Mouse (Mus musculus): ENCODE results near the gene Agtpbp1. TPM values are rescaled to one million over a fixed set of nuclear protein-coding genes. Genes with fewer than 3 reads are reported as not detected.

Agtpbp1 gene
- polyA plus RNA-seq, 1 experiment, result 19.2 TPM

DNA sequence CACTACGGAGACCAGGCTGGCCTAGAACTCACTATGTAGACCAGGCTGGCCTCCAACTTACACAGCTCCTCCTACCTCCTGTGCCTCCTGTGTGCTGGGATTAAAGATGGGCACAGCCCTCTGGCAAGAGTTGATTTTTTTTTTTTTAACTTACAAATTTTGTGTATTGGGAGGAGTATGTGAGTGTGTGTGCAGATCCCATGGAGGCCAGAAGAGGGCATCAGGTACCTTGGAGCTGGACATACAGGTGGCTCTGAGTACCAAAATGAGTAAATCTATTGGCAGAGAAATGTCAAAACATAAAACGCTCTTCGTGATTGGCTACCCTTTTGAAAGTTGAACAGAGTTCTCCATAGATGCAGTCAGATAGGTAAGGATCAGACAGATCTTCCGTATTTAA is 4.1 kb downstream of the Agtpbp1 start:
- no peak for DNase-seq (ENCODE audit: low spot score)

DNA sequence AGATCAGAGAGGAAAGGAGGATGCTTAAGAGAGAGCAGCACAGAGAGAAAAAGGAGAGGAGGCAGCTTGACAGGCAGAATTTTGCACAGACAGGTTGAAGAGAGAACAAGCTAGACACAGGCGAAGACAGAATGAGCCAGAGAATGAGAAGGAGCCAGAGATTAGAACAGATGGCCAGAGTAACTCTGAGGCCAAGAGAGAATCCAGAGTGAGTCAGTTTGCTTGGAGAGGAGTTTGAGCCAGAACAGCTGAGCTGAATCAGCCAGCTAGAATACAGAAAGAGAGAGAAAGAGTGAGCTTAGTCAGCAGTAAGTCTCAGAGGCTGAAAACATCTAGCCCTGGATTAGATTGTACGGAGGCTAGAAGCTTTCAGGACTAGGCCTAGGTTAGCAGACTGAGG is 12.5 kb downstream of the Agtpbp1 start:
- no peak for DNase-seq (ENCODE audit: low spot score)

DNA sequence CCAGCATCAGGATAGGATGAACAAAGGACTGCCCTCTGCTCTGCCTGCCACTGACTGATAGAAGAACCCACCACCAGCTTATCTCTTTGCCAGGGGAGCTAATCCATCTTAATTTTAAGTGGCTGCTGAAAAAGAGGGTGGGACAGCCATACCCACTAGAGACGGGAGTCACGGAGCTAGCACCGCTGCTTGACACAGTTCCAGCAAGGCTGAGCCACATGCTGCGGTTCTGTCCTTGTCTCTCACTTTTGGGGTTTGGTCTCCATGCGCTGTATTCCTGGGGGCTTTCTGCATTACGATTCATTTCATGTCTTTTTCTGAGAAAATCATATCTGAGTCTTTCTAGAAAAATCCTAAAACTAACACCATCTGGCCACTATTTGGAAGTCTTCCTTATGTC is 13.9 kb downstream of the Agtpbp1 start:
- DNase-seq (ENCODE audit: low spot score), result no peak

DNA sequence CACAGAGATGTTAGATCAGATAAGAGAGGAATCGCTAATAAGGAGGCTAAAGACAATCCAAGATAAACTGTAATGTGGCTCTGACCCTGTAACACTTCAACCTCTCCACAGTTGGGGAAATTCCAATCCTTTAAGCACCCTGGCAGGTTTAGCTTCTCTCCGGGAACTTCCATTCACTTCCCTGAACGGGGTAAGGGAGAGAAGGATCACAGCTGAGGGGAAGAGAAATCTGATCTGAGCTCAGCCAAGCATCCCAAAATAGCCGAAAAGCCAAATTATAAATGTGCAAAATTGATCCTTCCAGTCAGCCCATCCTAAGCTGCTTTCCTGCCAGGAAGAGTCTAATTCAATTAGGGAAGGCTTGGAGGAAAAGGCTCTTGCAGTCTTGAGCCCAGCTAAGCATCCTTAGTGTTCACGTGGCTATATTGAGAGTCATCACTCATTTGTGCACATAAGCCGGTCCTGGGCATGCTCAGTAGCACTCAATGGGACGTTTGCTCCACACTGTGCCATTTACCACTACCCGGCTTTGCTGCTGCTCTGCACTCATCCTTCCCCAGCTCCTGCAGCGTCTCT is 19.0 kb downstream of the Agtpbp1 start:
- DNase-seq (ENCODE audit: low spot score), result no peak

DNA sequence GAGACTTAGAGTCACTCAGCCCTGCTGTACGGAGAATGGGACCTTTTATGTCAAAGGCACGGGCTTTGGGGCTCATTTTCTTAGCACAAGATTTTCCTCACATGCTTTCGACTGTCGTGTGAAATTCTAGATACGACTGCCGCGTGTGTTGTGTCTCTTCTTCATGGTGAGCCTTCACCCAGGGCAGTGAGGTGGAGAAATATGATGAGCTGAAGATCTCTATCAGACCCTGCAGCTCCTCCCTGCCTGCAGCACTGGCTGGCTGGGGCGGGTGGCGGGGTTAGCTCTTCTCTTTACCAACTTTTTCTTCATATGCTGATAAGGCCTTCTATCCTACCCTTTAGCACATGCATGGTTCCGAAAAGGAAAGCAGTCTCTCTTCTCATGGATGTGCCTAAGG is 20.1 kb downstream of the Agtpbp1 start:
- DNase-seq (ENCODE audit: low spot score), result no peak

DNA sequence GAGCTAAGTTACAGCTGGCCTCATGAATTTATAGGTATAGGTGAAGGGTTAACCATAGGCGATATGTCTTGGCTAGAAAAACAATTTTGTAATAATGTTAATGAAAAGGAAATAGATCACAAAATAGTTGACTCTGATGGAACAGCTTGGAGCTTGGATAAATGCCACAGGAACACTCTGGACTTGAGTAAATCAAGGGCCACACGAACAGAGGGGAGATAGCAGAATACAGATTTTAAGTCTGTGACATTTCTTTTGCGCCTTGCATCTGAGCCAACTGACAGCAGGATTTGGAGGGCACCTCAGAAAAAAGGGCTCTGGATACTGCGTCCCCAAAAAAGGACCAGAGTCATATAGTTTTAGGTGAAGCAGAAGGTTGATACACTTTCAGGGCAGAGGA is 20.5 kb downstream of the Agtpbp1 start:
- DNase-seq (ENCODE audit: low spot score), result no peak

DNA sequence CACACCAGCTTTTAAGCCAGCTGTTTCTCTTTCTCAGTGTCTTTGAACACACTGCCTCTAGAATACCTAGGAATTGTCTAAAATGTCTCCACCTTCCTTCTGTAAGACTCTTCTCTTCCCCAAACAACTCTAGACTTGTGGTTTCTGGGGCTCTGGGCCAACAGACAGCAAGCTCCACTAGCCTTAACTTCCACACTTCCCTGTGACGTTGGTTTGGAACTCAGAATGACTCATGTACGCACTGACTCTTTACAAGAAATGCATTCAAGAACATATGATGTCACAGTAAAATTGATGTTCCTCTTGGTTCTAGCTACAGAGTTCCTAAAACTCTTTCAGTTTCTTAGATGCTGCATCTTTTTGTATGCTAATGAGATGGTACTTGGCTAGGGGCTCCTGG is 22.6 kb downstream of the Agtpbp1 start:
- no peak for DNase-seq (ENCODE audit: low spot score)

DNA sequence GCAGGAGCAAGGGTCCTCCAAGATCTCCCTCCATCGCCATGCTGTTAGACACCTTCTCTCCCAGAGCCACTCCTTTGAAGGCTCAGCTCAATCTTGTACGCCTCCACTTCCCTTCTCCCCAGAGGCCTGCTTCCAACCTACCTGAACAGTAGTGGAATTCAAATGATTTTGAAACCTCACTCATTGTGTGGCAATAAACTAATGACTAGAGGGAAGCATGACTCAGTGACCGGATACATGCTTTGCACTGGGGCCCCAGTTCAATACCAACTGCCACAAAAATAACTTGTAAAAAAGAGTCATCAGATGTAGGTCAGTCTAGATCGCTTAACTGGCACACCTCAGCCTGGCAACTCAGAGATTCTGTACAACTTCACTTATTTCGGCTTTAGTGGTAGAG is 26.3 kb downstream of the Agtpbp1 start:
- DNase-seq (ENCODE audit: low spot score), result no peak

DNA sequence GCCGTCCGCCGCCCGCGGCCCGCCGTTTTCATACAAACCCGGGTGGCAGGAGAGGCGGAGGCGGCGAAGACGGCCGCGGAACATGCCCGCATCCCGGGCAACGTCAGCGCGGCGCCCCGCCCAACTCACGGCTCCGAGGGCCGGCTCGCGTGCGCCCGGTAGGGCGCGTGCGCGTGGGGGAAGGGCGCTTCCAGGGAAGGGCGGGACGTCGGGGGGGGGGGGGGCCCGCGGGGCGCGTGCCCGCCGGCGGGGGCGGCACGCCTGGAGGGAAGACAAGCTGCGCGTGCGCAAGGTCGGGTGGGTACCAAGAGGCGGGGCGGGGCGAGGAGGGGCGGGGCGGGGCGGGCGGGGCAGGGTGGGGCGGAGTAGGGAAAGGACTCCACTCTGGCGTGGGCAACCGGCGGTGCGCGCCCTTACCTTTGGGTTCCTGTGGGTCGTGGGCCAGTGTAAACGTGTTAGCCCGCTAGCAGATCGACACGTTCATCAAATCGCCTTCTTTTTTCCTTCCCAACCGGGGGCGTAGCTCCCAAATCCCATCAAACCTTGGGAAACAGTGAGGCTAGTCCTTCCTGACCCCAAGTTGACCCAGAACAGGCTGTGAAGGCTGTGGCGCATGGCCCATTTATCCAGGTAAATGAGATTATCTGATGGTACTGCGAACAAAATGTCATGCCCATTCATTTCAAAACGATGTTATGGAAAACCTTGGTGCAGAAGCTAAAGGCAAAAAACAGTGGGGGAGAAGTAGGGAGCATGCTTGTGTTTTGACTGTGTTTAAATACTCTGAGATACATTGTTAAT is 27.6 kb downstream of the Agtpbp1 start:
- peak; percentile 81 for DNase-seq (ENCODE audit: low spot score)

DNA sequence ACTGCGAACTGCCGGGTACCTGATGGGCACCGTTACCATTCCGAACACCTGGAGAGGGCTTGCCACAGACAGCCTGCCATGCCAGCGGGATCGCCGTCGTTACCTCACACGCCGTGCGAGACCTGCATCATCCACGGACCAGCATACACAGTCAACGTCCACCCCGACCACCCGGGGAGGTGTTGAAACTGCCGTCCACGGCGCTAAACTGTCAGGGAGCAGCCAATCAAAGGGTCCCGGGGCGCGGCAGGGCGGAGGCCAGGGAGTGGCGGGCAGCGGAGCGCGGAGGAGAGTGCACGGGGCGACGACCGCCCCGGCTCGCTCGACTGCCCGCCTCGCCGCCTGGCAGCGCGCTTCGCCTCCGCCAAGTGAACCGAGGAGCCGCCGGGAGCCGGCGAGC is 28.4 kb downstream of the Agtpbp1 start:
- DNase-seq (ENCODE audit: low spot score), result peak; percentile 54

DNA sequence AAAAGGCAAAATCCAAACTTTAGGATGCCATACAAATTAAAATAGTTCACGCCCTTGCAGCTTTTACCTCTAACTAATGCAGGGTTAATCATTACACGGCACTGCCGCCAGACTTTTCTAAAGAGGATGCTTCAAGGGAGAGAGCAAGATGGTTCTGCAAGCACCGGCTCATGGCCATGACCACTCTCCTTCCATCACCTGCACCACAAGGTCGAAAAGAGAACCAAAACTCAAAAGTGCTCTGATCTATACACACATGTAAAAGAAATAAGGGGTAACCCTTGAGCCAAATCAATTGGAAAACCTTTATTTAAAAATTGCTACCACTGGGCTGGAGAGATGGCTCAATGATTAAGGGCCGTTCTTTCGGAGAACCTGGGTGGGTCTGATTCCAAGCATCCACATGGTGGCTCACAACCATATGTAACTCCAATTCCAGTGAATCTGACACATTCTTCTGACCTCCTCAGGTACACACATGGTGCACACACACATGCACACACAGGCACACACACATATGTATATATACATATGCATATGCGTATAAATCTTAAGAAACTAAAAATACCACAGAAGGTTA is 29.3 kb downstream of the Agtpbp1 start:
- no peak for DNase-seq (ENCODE audit: low spot score)

DNA sequence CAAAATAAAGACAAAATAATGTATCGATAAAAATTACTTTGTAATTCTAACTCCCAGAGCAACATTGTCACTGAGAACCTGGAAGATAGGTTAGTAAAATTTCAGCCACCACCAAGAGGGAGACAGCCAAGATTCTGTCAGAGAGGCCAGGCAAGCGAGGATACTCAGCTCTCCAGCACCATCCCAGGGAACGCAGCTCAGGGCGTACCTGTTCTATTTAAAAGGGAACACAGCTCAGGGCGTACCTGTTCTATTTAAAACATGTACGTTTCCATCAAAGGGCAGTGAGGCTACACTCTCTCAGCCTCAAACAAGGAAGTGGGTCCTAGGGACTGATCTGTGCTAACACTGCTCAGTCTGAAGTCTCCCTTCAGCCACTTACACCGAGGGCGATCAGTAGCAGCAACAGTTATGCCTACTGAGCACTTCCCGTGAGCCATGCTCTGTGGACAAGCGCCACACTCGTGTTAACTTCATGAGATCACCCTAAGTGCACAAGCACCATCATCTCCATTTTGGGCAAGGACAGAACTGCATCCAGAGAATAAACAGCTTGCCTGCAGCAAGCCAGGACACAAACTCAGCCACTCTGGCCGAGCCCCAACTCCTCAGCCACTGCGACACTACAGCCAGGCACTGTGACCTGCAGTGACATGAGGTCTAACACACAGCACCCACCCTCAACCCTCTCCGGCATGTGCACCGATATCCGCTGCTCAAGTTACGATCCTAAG is 30.1 kb downstream of the Agtpbp1 start:
- DNase-seq (ENCODE audit: low spot score), result no peak

DNA sequence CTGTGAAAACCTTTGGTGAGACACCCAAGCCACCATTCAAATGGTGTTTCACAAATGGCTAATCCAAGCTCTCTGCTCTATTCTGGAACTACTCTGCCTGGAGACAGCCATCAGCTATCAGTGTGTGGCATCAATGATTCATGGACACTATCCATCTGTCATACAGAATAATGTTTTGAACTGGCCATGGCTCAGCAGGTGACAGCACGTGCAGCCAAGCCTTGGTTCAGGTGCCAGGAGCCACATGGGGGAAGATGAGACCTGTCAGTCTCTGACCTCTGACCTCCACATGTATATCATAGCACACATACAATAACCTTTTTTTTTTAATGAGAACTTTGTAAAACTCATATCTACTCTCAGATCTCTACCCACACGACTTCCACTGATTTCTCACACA is 32.3 kb downstream of the Agtpbp1 start:
- DNase-seq (ENCODE audit: low spot score), result no peak

DNA sequence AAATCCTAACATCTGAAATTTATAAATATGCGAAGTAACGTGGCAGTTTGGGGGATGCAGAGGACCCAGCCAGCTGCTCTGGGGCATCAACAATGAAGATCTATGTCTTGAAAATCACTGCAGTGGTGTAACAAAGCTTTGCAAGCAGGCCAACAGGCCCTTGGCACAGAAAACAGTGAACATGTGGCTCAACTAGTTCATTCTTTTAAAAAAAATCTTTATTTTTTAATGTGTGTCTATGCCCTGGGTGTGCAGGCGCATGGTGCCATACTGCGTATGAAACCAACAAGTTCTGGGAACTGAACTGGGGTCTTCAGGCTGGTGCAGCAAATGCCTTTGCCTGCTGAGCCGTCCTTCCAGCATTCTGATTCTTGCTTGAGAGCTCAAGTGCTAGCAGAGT is 32.7 kb downstream of the Agtpbp1 start:
- DNase-seq (ENCODE audit: low spot score), result no peak

DNA sequence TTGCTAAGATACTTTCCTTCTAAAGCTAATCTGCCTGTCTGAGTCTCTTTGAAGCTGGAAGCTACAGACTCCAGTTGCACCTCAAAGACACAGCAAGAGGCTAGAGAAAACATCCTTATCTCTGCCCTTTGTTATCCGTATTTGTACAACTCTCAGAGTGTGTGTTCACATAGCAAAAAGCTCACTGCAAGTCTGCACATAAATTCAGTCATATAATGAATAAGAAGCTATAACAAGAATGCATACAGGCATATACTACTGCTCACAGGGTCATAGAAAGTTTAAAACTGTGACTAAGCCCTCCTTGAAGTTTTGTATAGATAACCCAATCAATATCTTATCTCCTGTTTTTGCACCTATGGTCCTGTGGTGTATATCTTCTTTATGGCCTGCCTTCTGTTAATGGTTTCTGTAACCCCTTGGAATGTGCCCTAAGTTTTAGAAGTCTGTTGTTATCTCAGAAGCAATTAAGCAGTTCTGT is 35.7 kb downstream of the Agtpbp1 start:
- DNase-seq (ENCODE audit: low spot score), result no peak

DNA sequence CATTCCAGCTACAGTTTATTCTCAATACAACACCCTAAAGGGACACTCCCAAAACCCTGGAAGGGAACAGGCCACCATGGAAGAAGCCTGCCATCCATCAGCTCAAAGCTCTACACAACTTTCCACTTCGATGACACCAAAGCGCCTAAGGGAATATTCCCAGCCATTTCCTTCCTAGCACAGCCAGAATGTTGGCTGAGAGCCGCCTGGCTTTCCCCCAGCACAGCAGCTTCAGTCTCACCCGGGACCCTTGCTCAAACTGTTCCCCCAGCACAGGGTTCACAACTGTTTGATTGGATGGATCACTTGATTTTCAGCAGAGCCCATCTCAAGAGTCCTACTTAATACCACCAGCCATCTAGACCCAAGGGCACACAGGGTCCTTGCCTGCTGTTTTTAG is 37.3 kb downstream of the Agtpbp1 start:
- no peak for DNase-seq (ENCODE audit: low spot score)

DNA sequence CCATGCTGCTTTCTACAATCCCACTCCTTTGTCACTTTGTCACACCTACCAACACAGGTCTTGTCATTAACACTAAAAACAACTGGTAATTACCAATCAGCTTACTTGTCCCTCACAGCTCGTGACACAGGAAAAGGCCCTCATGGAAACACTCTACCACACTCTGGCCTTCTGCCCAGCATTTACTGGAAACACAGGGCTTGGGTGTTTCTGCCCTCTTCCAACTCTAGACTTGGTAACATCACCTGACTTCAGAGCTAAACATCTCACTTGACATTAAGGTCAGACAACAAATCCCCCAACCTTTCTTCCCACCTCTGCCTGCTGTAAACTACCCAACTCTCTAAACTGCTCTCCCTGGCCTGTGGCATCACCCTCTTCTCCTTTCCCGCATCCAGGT is 37.9 kb downstream of the Agtpbp1 start:
- DNase-seq (ENCODE audit: low spot score), result no peak

DNA sequence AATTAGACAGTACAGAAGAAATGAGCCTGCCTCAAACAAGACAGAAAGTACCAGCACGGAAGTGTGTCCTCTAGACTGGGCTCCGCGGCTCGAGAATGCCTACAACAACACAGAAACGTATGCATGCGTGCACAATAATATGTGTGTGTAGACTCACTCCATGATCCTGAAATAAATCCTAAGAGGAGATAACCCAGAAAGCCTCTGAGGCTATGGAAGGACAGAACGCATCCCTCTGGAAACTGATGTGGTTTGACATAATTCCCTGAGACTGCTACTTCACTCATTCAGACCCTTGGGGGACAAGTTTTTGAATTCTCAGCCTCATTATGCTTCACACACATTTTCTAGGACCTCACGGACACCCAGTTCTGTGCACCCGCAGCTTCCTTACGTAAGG is 42.6 kb downstream of the Agtpbp1 start:
- DNase-seq (ENCODE audit: low spot score), result no peak

DNA sequence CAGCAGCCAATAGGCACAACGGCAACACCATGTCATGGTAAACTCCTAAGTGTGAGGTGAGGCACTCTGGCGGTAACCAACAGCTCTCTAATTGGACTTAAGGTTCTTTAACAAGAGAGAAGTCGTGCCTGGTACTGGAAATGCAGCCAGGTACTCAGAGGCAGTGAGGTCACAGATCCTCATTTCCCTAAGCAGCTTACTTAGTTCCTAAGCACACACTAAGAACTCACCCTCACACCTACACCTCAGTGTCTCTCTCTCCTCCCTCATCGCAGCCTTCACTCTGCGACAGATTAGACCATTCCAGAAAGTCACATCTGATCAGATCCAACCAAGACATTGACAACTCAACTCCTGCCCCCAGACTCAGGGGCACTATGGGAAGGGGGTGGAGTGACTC is 45.0 kb downstream of the Agtpbp1 start:
- DNase-seq (ENCODE audit: low spot score), result no peak

DNA sequence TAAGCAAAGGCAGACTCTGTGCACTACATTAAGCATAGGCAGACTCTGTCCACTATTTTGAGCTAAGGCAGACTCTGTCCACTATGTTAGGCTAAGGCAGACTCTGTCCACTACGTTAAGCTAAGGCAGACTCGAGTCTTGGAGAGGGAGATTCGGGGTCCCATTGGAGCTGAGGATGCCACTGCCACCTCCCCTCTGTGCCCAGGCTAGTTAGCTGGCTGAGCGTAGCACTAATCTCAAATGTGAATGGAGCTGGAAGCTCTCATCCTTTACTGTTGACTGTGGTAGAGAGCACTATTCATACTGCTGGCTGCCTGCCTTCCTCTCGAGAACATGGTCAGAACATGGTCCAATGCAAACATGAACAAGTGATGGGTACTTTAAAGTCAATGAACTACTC is 46.4 kb downstream of the Agtpbp1 start:
- DNase-seq (ENCODE audit: low spot score), result no peak

DNA sequence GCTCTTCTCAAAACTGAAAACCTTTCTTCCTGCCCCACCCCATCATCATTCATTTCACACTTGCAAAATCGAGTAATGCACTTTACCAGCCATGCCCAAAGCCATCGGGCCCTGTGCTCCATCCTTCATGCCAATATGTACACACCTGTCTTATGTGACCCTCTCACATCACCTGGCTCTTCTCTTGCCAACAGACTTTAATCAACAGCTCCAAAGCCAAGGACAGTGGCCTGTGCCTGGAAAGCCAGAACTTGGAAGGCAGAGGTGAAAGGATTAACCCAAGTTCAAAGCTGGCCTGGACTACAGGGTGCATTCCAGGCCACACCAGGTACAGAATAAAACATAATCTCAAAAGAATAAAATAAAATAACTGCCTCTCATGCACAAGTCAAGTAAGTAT is 48.4 kb downstream of the Agtpbp1 start:
- DNase-seq (ENCODE audit: low spot score), result no peak

DNA sequence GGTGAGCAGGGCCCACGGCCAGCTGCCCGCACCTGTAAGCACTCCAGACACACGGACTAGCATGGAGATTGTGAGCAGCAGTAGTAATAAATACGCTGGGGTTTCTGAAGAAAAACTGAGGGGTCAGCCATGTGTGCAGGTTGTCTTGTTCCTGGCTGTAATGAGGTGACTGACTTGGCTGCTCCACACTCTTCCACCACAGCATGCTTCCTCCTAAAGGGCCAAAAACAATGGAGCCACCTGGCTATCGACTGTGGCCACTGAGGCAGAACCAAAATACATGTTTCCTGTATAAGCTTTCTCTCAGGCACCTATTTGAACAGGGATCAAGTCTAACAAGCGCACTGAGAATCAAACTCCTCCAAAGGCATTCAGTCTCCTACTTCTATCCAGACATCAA is 49.3 kb downstream of the Agtpbp1 start:
- no peak for DNase-seq (ENCODE audit: low spot score)

DNA sequence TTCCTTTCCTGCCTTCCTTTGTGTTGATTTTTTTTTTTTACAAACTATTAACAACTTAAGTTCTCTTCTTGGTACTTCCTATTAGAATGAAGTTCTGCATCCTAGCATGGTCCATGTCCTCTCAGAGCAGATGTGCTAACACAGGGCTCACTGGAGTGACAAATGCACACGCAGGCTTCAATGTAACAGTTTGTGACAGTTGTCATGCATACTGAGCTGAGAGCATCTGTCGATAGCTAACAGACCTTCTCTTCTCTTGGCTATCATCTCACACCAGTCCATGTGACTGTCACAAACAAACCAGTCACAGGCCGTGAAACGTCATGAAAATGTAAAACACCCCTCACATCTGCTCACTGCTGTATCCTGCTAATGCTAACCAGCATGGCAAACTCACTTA is 50.7 kb downstream of the Agtpbp1 start:
- no peak for DNase-seq (ENCODE audit: low spot score)
